Mouse (Mus musculus): ENCODE measurements around the gene Gm20388. TPM values are rescaled to one million over a fixed set of nuclear protein-coding genes. Genes with fewer than 3 reads are reported as not detected.

Gm20388 gene
- polyA plus RNA-seq, 1 experiment, result not detected

DNA sequence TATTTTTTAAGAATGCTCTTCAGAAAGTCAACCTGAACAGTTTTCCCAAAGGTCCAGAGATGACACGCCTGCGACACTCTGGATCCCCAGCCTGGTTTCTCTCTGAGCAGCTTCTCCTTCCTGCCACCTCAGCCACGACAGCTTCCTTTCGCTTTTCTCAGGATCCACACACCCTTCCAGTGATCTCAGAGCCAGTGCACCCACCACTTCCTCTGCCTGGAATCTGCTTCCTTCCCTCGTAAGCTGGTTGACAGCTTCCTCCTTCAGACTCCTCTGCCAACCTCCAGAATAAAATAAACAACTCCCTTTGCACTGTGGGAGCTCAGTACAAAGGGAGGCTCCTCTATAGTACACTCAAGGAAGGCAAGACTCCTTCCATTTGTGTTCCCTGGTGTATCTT, 852.6 kb downstream of the Gm20388 start:
- TF ChIP-seq CTCF (IDR thresholded peaks at IDR 0.05; ENCODE audit: insufficient read depth, low read depth, low read length), result no peak
- no peak for TF ChIP-seq POLR2A (IDR thresholded peaks at IDR 0.05; ENCODE audit: insufficient read depth, low read depth, low read length)

GRCm38 (mm10) chr8:120764638-120765037, 854.0 kb downstream of the Gm20388 start:
- Histone ChIP-seq H3K27ac (ENCODE audit: insufficient read depth, low read depth, low read length) (no peak overlapping the region), H3K4me1 (ENCODE audit: control insufficient read depth, insufficient read depth, low read length) (peaks cover 3% of the 10 kb centered on the region), H3K4me3 (ENCODE audit: insufficient read depth, low read depth, low read length) (no peak overlapping the region)
- TF ChIP-seq POLR2A (IDR thresholded peaks at IDR 0.05; ENCODE audit: insufficient read depth, low read depth, low read length) (no peak), CTCF (IDR thresholded peaks at IDR 0.05; ENCODE audit: insufficient read depth, low read depth, low read length) (no peak)

More for the DNA sequence above, 852.6 kb downstream of the Gm20388 start:
- H3K27ac ChIP-seq (ENCODE audit: insufficient read depth, low read depth, low read length), result no peak overlapping the region
- H3K4me3 ChIP-seq (ENCODE audit: insufficient read depth, low read depth, low read length), result no peak overlapping the region
- WGBS, result 60% methylated on average over 5 of the region's 5 CpGs
- H3K4me1 ChIP-seq (ENCODE audit: control insufficient read depth, insufficient read depth, low read length), result peaks cover 3% of the 10 kb centered on the region

GRCm38 (mm10) chr8:120766622-120767021, 856.0 kb downstream of the Gm20388 start:
- Histone ChIP-seq H3K4me3 (ENCODE audit: insufficient read depth, low read depth, low read length) (no peak overlapping the region), H3K4me1 (ENCODE audit: control insufficient read depth, insufficient read depth, low read length) (peaks cover 3% of the 10 kb centered on the region), H3K27ac (ENCODE audit: insufficient read depth, low read depth, low read length) (no peak overlapping the region)
- no peak for TF ChIP-seq POLR2A (IDR thresholded peaks at IDR 0.05; ENCODE audit: insufficient read depth, low read depth, low read length)
- WGBS, result 55% methylated on average over 3 of the region's 3 CpGs

DNA sequence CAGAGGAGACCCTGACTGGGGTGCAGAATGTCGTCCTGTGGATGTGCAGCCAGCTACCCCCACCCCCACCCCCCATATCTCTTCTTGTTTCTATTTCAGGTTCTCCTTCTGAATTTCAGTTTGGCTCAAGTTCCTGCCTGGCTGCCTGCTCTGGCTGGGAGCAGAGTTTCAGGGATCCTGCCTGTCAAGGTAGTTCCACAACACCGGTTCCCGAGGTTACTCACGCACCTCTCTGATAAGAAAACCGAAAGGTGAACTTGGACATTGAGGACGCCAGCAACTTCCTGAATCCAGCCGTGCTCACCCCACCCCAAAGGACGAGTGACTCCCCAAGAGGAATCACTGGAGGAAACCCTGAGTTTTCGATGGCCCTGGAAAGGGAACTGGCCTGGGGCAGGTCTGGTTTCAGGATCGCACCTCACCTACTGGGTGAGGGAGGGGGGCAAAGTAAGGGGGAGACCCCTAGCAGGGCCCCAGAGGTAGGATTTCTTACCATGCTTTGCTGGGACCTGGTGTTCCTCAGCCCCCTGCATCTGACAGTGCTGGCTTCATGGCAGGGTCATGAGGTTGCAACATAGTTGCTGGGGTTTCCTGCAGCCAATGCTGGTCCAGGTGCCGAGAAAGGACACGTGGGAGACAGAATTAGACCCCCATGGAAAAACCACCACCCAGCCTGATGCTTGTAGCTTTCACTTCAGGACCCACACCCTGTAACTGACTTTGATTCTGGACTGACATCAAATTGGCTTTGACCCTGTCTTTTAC, 858.0 kb downstream of the Gm20388 start:
- WGBS, result 80% methylated on average over 12 of the region's 12 CpGs
- no peak overlapping the region for H3K27ac ChIP-seq (ENCODE audit: insufficient read depth, low read depth, low read length)
- H3K4me1 ChIP-seq (ENCODE audit: control insufficient read depth, insufficient read depth, low read length), result no peaks in the 10 kb centered on the region
- no peak for TF ChIP-seq POLR2A (IDR thresholded peaks at IDR 0.05; ENCODE audit: insufficient read depth, low read depth, low read length)
- no peak overlapping the region for H3K4me3 ChIP-seq (ENCODE audit: insufficient read depth, low read depth, low read length)

- Histone ChIP-seq H3K27ac (ENCODE audit: insufficient read depth, low read depth, low read length) (no peak overlapping the region), H3K4me3 (ENCODE audit: insufficient read depth, low read depth, low read length) (no peak overlapping the region), H3K4me1 (ENCODE audit: control insufficient read depth, insufficient read depth, low read length) (no peaks in the 10 kb centered on the region)
- 96% methylated on average over 10 of the region's 10 CpGs for WGBS
- TF ChIP-seq POLR2A (IDR thresholded peaks at IDR 0.05; ENCODE audit: insufficient read depth, low read depth, low read length) (no peak), CTCF (IDR thresholded peaks at IDR 0.05; ENCODE audit: insufficient read depth, low read depth, low read length) (no peak)
Measured at GRCm38 (mm10) chr8:120777184-120777583, 866.5 kb downstream of the Gm20388 start.

- WGBS, result 29% methylated on average over 13 of the region's 13 CpGs
- no peaks in the 10 kb centered on the region for H3K4me1 ChIP-seq (ENCODE audit: control insufficient read depth, insufficient read depth, low read length)
- no peak for TF ChIP-seq POLR2A (IDR thresholded peaks at IDR 0.05; ENCODE audit: insufficient read depth, low read depth, low read length)
- TF ChIP-seq CTCF (IDR thresholded peaks at IDR 0.05; ENCODE audit: insufficient read depth, low read depth, low read length), result no peak
Measured at GRCm38 (mm10) chr8:120777732-120778131, 867.1 kb downstream of the Gm20388 start.

DNA sequence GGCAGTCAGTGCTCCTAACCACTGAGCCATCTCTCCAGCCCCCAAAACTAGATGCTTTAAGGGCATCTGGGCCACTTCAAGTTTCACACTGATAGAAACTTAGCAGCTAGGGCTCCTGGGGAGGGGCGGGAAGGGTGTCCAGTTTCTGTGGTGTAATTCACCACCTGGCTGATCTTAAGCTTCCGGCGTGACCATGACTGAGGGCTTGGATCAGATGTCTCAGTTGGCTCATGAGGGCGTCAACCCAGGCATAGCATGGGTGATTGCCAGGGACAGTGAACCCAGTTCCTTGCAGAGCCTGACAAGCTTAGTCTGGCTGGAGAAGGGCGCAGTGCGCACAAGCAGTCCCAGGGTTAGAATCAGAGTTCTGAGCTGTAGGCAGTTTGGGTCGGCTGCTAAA, 868.5 kb downstream of the Gm20388 start:
- Histone ChIP-seq H3K27ac (ENCODE audit: insufficient read depth, low read depth, low read length) (no peak overlapping the region), H3K4me1 (ENCODE audit: control insufficient read depth, insufficient read depth, low read length) (no peaks in the 10 kb centered on the region), H3K4me3 (ENCODE audit: insufficient read depth, low read depth, low read length) (no peak overlapping the region)
- TF ChIP-seq POLR2A (IDR thresholded peaks at IDR 0.05; ENCODE audit: insufficient read depth, low read depth, low read length) (no peak), CTCF (IDR thresholded peaks at IDR 0.05; ENCODE audit: insufficient read depth, low read depth, low read length) (no peak)
- 96% methylated on average over 7 of the region's 7 CpGs for WGBS

More at GRCm38 (mm10) chr8:120777732-120778131, 867.1 kb downstream of the Gm20388 start:
- Histone ChIP-seq H3K4me3 (ENCODE audit: insufficient read depth, low read depth, low read length) (no peak overlapping the region), H3K27ac (ENCODE audit: insufficient read depth, low read depth, low read length) (no peak overlapping the region)

GRCm38 (mm10) chr8:120783781-120784180, 873.1 kb downstream of the Gm20388 start:
- no peak for TF ChIP-seq CTCF (IDR thresholded peaks at IDR 0.05; ENCODE audit: insufficient read depth, low read depth, low read length)
- TF ChIP-seq POLR2A (IDR thresholded peaks at IDR 0.05; ENCODE audit: insufficient read depth, low read depth, low read length), result no peak
- H3K27ac ChIP-seq (ENCODE audit: insufficient read depth, low read depth, low read length), result no peak overlapping the region
- 83% methylated on average over 4 of the region's 4 CpGs for WGBS
- H3K4me1 ChIP-seq (ENCODE audit: control insufficient read depth, insufficient read depth, low read length), result 0 out of 2 replicates have a peak, but pooled peaks cover under 1% of the 10 kb centered on the region
- no peak overlapping the region for H3K4me3 ChIP-seq (ENCODE audit: insufficient read depth, low read depth, low read length)

DNA sequence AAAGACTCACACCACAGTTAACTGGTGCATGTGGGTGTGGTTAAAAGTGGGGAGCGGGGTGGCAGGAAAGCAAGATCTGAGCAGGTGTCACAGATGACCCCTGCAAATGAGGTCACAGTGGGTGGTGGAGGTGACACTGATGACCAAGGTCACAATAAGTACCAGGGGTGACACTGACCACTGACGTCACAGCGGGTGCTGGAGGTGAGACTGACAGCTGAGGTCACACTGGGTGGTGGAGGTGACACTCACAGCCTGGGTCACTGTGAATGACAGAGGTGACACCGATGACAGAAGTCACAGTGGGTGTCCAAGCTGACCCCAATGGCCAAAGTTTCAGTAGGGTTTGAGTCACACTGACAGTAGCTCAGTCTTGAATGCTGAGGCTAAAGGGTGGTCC, 876.1 kb downstream of the Gm20388 start:
- 0 out of 2 replicates have a peak, but pooled peaks cover 2% of the 10 kb centered on the region for H3K4me1 ChIP-seq (ENCODE audit: control insufficient read depth, insufficient read depth, low read length)
- no peak overlapping the region for H3K4me3 ChIP-seq (ENCODE audit: insufficient read depth, low read depth, low read length)
- TF ChIP-seq CTCF (IDR thresholded peaks at IDR 0.05; ENCODE audit: insufficient read depth, low read depth, low read length) (no peak), POLR2A (IDR thresholded peaks at IDR 0.05; ENCODE audit: insufficient read depth, low read depth, low read length) (no peak)
- 91% methylated on average over 4 of the region's 4 CpGs for WGBS
- no peak overlapping the region for H3K27ac ChIP-seq (ENCODE audit: insufficient read depth, low read depth, low read length)

All from olfactory bulb, adult 2 months (tissue).